Comparison of ENCODE assay signal across 8 mouse cellular contexts in genomic region chr7:16048164-16048564, GRCm38 (mm10). TPM values are rescaled to one million over a fixed set of nuclear protein-coding genes. Genes with fewer than 3 reads are reported as not detected.
DNase-seq lines count a peak whose midpoint lies in the region; ATAC-seq and TF ChIP-seq lines count a peak whose summit lies in the region.

No protein-coding gene starts in this region.

- H3K9ac ChIP-seq in forebrain, embryonic 16.5 days (replicated peaks; ENCODE audit: low read depth, low read length), result peak overlapping the region; percentile 98
- H3K9ac ChIP-seq in lung, embryonic 15.5 days, result peak overlapping the region; percentile 95

- H3K36me3 ChIP-seq in G1E (replicated peaks), result peaks cover 28% of the 10 kb centered on the region
- H3K36me3 ChIP-seq in forebrain, embryonic 16.5 days (ENCODE audit: control insufficient read depth, insufficient read depth), result no peaks in the 10 kb centered on the region
- peaks cover 3% of the 10 kb centered on the region; the same call in 1 of the 2 replicates for H3K36me3 ChIP-seq in lung, embryonic 15.5 days

- ATAC-seq in G1E (ENCODE audit: extremely low read depth, insufficient number of reproducible peaks, low FRiP score, poor library complexity, severe bottlenecking), result peak; percentile 77
- ATAC-seq in forebrain, embryonic 16.5 days, result peak; percentile 83
- peak; percentile 80 for ATAC-seq in lung, embryonic 15.5 days (ENCODE audit: borderline replicate concordance, extremely low read depth, low FRiP score, low TSS enrichment)

- no peaks in the 10 kb centered on the region for H3K9me3 ChIP-seq in G1E (replicated peaks)
- no peaks in the 10 kb centered on the region for H3K9me3 ChIP-seq in forebrain, embryonic 16.5 days (ENCODE audit: control insufficient read depth, low read length)
- no peaks in the 10 kb centered on the region for H3K9me3 ChIP-seq in lung, embryonic 15.5 days

- peak overlapping the region; percentile 99 for H3K27ac ChIP-seq in forebrain, embryonic 16.5 days (ENCODE audit: low read length)
- H3K27ac ChIP-seq in lung, embryonic 15.5 days, result peak overlapping the region; percentile 96

- TF ChIP-seq CTCF in G1E (IDR thresholded peaks at IDR 0.05; ENCODE audit: low read depth, low read length), result no peak

- DNase-seq in G1E (ENCODE audit: low spot score), result peak; percentile 82
- DNase-seq in cerebellum, adult 18-20 months, result peak; percentile 96 to 98
- peak; percentile 98 to 99 for DNase-seq in heart, postnatal 36 days
- peak; percentile 97 to 98 for DNase-seq in layer of hippocampus, adult 8-10 months (ENCODE audit: low spot score in 2 of 2)
- peak; percentile 95 for DNase-seq in ovary, adult 18-20 months (ENCODE audit: low spot score)
- peak; percentile 98 for DNase-seq in thymus, postnatal 0 days (ENCODE audit: low spot score)

- peak overlapping the region; percentile 88 for H3K4me3 ChIP-seq in G1E (ENCODE audit: low read depth, low read length)
- H3K4me3 ChIP-seq in forebrain, embryonic 16.5 days (replicated peaks; ENCODE audit: low read length), result peak overlapping the region; percentile 84
- H3K4me3 ChIP-seq in lung, embryonic 15.5 days, result peak overlapping the region; percentile 83

- H3K4me1 ChIP-seq in G1E (ENCODE audit: insufficient read depth, low read depth, low read length), result peaks cover 69% of the 10 kb centered on the region
- peaks cover 51% of the 10 kb centered on the region for H3K4me1 ChIP-seq in forebrain, embryonic 16.5 days (replicated peaks; ENCODE audit: control insufficient read depth, insufficient read depth, low read length)
- peaks cover 58% of the 10 kb centered on the region for H3K4me1 ChIP-seq in lung, embryonic 15.5 days

- no peaks in the 10 kb centered on the region for H3K27me3 ChIP-seq in G1E (ENCODE audit: insufficient read depth, low read length)
- no peaks in the 10 kb centered on the region for H3K27me3 ChIP-seq in forebrain, embryonic 16.5 days (replicated peaks; ENCODE audit: control insufficient read depth, insufficient read depth, low read length)
- H3K27me3 ChIP-seq in lung, embryonic 15.5 days, result no peaks in the 10 kb centered on the region

- intact Hi-C loops in heart, postnatal 36 days (cut with DNase I), result no loop called here

- WGBS in forebrain, embryonic 16.5 days, result under 1% methylated on average over 20 of the region's 20 CpGs
- WGBS in lung, embryonic 15.5 days, result 0% methylated on average over 19 of the region's 20 CpGs

- H3K4me2 ChIP-seq in forebrain, embryonic 16.5 days (ENCODE audit: low read length), result peak overlapping the region; percentile 83
- peak overlapping the region; percentile 73 for H3K4me2 ChIP-seq in lung, embryonic 15.5 days

RNA-seq across cellular contexts. Expression of gene Bicra, which starts 0.4 kb away (rescaled TPM):
- 52.1 and 57.0 TPM in 2 replicates for total RNA-seq in G1E (2014; fragmentation: Nextera tagmentation)
- 1.0 and 1.1 TPM in 2 replicates for total RNA-seq in G1E (2017)
- 52.1 and 58.9 TPM in 2 replicates for polyA plus RNA-seq in G1E (2012)
- 9.0 and 11.2 TPM in 2 replicates for polyA plus RNA-seq in forebrain, embryonic 16.5 days (2015; fragmentation: Nextera tagmentation; extraction: Ambion mirVana)
- 1 to 10 TPM; 8.1 to 8.2 TPM for total RNA-seq in heart, postnatal 36 days (2021)
- total RNA-seq in layer of hippocampus, adult 8-10 months (2022), result 10 to 100 TPM; 15.4 to 20.0 (median 17.2) TPM
- 5.8 and 8.0 TPM in 2 replicates for polyA plus RNA-seq in lung, embryonic 15.5 days (2015; fragmentation: Nextera tagmentation; extraction: Ambion mirVana)
- 2.9 and 4.9 TPM in 2 replicates for polyA plus RNA-seq in thymus, postnatal 0 days (2015; fragmentation: Nextera tagmentation; extraction: Ambion mirVana)

RNA-seq across cellular contexts. Expression of gene Zfp541, which starts 13.4 kb away (rescaled TPM):
- total RNA-seq in G1E (2014; fragmentation: Nextera tagmentation) (not detected in 2 replicates), G1E (2017) (under 0.01 TPM in 1 of 2 replicates, not detected in the other)
- polyA plus RNA-seq in G1E (2012), result not detected in 2 replicates
- polyA plus RNA-seq in forebrain, embryonic 16.5 days (2015; fragmentation: Nextera tagmentation; extraction: Ambion mirVana), result 0.14 TPM in 1 of 2 replicates, not detected in the other
- not detected for total RNA-seq in heart, postnatal 36 days (2021)
- under 1 TPM; 0.67 to 0.98 (median 0.84) TPM for total RNA-seq in layer of hippocampus, adult 8-10 months (2022)
- polyA plus RNA-seq in lung, embryonic 15.5 days (2015; fragmentation: Nextera tagmentation; extraction: Ambion mirVana), result 0.04 TPM in 1 of 2 replicates, not detected in the other
- 0.13 and 0.36 TPM in 2 replicates for polyA plus RNA-seq in thymus, postnatal 0 days (2015; fragmentation: Nextera tagmentation; extraction: Ambion mirVana)

RNA-seq across cellular contexts. Expression of gene Napa, which starts 50.1 kb away (rescaled TPM):
- 116 and 156 TPM in 2 replicates for total RNA-seq in G1E (2014; fragmentation: Nextera tagmentation)
- 73.6 and 86.9 TPM in 2 replicates for total RNA-seq in G1E (2017)
- polyA plus RNA-seq in G1E (2012), result 137 and 159 TPM in 2 replicates
- polyA plus RNA-seq in forebrain, embryonic 16.5 days (2015; fragmentation: Nextera tagmentation; extraction: Ambion mirVana), result 197 and 220 TPM in 2 replicates
- 10 to 100 TPM; 81.3 to 84.7 TPM for total RNA-seq in heart, postnatal 36 days (2021)
- 100 to 1,000 TPM; 289 to 306 (median 297) TPM for total RNA-seq in layer of hippocampus, adult 8-10 months (2022)
- polyA plus RNA-seq in lung, embryonic 15.5 days (2015; fragmentation: Nextera tagmentation; extraction: Ambion mirVana), result 168 and 178 TPM in 2 replicates
- polyA plus RNA-seq in thymus, postnatal 0 days (2015; fragmentation: Nextera tagmentation; extraction: Ambion mirVana), result 152 and 172 TPM in 2 replicates

Comparison
In these comparisons a context has a peak if more than half of its experiments do, and no peak if none do; other contexts are left out.
1. Peak in every context shown above with its lines: DNase-seq, ATAC-seq, H3K4me3 ChIP-seq and H3K27ac ChIP-seq.